Mouse (Mus musculus) kidney, embryonic 16.5 days (tissue): Measurements from ENCODE around the gene Olfr732. TPM values are rescaled to one million over a fixed set of nuclear protein-coding genes. Genes with fewer than 3 reads are reported as not detected.

Experiments
- ATAC-seq: fragments of 200-750 bp; cut with Nextera tagmentation; 2 replicates; pipeline ENCODE4 v1.8.0; 2017; ENCODE audit warnings: moderate TSS enrichment; ENCODE audit not compliant: low FRiP score, low TSS enrichment
- H3K27ac ChIP-seq: fragments of 300-500 bp; sonication (generic); 2 replicates; pipeline ENCODE4 v1.5.1; 2014; ENCODE audit warnings: low read length
- H3K27me3 ChIP-seq: fragments of 300-500 bp; sonication (generic); 2 replicates; pipeline ENCODE4 v1.6.1; 2014; ENCODE audit warnings: low read length, control low read depth, mixed read lengths; ENCODE audit not compliant: insufficient read depth
- H3K36me3 ChIP-seq: fragments of 300-500 bp; sonication (generic); 2 replicates; pipeline ENCODE4 v1.6.1; 2014; ENCODE audit warnings: low read length, control low read depth, mixed read lengths; ENCODE audit not compliant: insufficient read depth
- H3K4me1 ChIP-seq: fragments of 300-500 bp; sonication (generic); 2 replicates; pipeline ENCODE4 v1.6.1; 2014; ENCODE audit warnings: low read length, control low read depth, mixed read lengths; ENCODE audit not compliant: insufficient read depth
- H3K4me2 ChIP-seq: fragments of 300-500 bp; sonication (generic); replicated peaks from 2 replicates; pipeline ENCODE4 v1.6.1; 2014; ENCODE audit warnings: low read depth, low read length
- H3K4me3 ChIP-seq: fragments of 300-500 bp; sonication (generic); 2 replicates; pipeline ENCODE4 v1.5.1; 2014; ENCODE audit warnings: mild to moderate bottlenecking, low read length
- H3K9ac ChIP-seq: fragments of 300-500 bp; sonication (generic); replicated peaks from 2 replicates; pipeline ENCODE4 v1.6.1; 2014; ENCODE audit warnings: low read length
- H3K9me3 ChIP-seq: fragments of 300-500 bp; sonication (generic); 2 replicates; pipeline ENCODE4 v1.6.1; 2016; ENCODE audit warnings: low read length, control low read depth
- WGBS: fragments of 180-500 bp; shearing (Covaris S2); extraction: QIAGEN DNeasy Blood & Tissue Kit; methylation state at CpG from one replicate; pipeline ENCODE4 v1.1.7; 2014; 5-methylcytosine and 5-hydroxymethylcytosine counted together
- polyA plus RNA-seq: library from polyadenylated mRNA; unstranded; fragments of >200 nt; fragmentation: Nextera tagmentation; extraction: Ambion mirVana; gene quantifications from 2 replicates; pipeline ENCODE4 v1.2.1, GENCODE M21; 2015

Olfr732 gene
- polyA plus RNA-seq, result not detected in 2 replicates

DNA sequence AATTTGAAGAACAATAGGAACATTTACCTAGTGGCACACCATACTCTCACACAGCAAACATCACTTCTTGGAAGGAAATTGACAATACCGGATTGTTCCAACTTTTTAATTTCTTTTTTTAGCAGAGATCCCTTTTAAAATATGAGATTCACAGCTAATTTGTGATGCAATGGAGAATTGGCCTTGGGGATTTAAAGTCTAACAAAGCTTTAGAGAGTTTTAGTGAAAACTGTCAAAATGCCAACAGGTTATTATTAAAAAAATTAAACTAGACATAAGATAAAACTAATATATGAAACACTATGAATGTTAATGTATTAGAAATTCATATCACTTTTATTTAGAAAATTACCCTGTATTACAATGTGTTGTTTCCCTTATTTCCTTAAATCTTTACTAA lies at the start of gene Olfr732:
Olfr732 (minus strand) TSS at position 101 of the 400 bp plus-strand sequence.
- Histone ChIP-seq H3K4me3 (no peak within 1 kb of the TSS), H3K4me2 (no peak within 1 kb of the TSS), H3K4me1 (no peaks in the 10 kb centered on the region), H3K27ac (no peak within 1 kb of the TSS), H3K27me3 (no peaks in the 10 kb centered on the region), H3K36me3 (no peaks in the 10 kb centered on the region), H3K9ac (no peak within 1 kb of the TSS), H3K9me3 (no peaks in the 10 kb centered on the region)
- 100% methylated on average over 1 of the region's 1 CpGs for WGBS
- ATAC-seq, result no peak

GRCm38 (mm10) chr14:50326661-50327060 lies 42.7 kb upstream of the Olfr732 start, which contains the start of gene Olfr734:
Olfr734 (minus strand) TSS chr14:50326761.
- 73% methylated on average over 1 of the region's 1 CpGs for WGBS
- H3K27ac ChIP-seq, result no peak within 1 kb of the TSS
- ATAC-seq, result no peak
- H3K9ac ChIP-seq, result no peak within 1 kb of the TSS
- no peaks in the 10 kb centered on the region for H3K9me3 ChIP-seq
- H3K4me2 ChIP-seq, result no peak within 1 kb of the TSS
- no peaks in the 10 kb centered on the region for H3K27me3 ChIP-seq
- no peak within 1 kb of the TSS for H3K4me3 ChIP-seq
- H3K4me1 ChIP-seq, result no peaks in the 10 kb centered on the region
- H3K36me3 ChIP-seq, result no peaks in the 10 kb centered on the region

DNA sequence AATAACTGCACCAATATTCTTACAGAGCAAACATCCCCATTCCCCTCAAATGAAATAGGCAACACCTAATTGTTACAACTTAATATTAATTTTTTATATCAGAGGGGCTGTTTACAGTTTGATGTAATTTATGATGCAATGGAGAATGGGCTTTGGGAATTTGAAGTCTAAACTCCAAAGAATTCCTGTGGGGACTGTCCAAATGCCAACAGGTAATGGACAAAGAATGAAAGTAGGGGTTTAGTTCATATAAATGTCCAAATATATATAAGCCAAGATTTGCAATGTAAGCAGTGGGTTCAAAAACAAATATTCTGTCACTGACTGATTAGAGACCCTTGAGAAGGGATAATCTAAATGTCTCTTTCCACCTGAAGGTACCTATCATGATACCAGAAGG lies 17.4 kb upstream of the Olfr732 start, which contains the start of gene Olfr733:
Olfr733 (minus strand) TSS at position 101 of the 400 bp plus-strand sequence.
- Histone ChIP-seq H3K9ac (no peak within 1 kb of the TSS), H3K4me2 (no peak within 1 kb of the TSS), H3K9me3 (no peaks in the 10 kb centered on the region), H3K27me3 (no peaks in the 10 kb centered on the region), H3K27ac (no peak within 1 kb of the TSS), H3K36me3 (no peaks in the 10 kb centered on the region), H3K4me1 (no peaks in the 10 kb centered on the region), H3K4me3 (no peak within 1 kb of the TSS)
- no peak for ATAC-seq

DNA sequence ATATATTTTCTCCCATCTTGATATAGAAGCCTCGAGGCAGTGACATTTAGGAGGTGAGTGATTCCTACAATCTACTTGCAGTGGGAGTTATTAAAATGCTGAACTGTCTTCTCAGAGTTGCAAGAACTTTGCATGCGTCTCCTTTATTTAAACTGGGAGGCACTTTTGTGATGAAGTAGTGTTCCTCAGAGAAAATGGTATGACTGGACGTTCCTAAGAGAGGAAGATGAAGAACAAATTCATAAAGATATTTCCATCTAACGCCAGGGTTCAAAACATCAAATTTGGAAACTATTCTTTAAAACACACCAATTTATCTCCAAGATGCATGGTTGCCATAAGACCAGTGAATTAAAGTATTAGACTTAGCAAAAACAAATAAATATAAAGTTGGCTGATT lies 42.2 kb downstream of the Olfr732 start, which contains the start of gene Olfr731:
Olfr731 (minus strand) TSS at position 101 of the 400 bp plus-strand sequence.
- ATAC-seq, result no peak
- Histone ChIP-seq H3K4me3 (no peak within 1 kb of the TSS), H3K4me2 (no peak within 1 kb of the TSS), H3K27ac (no peak within 1 kb of the TSS), H3K9ac (no peak within 1 kb of the TSS), H3K4me1 (no peaks in the 10 kb centered on the region), H3K36me3 (no peaks in the 10 kb centered on the region), H3K27me3 (no peaks in the 10 kb centered on the region), H3K9me3 (no peaks in the 10 kb centered on the region)
- WGBS, result 86% methylated on average over 4 of the region's 4 CpGs

Other genes with a start within 250 kb of the Olfr732 start
- gene Olfr725, start 243.8 kb downstream of the Olfr732 start, polyA plus RNA-seq, result not detected in 2 replicates
- not detected in 2 replicates for gene Olfr726, start 193.3 kb downstream of the Olfr732 start, polyA plus RNA-seq
- gene Olfr727, start 161.0 kb downstream of the Olfr732 start, polyA plus RNA-seq, result not detected in 2 replicates
- not detected in 2 replicates for gene Olfr728, start 141.5 kb downstream of the Olfr732 start, polyA plus RNA-seq
- gene Olfr729, start 131.3 kb downstream of the Olfr732 start, polyA plus RNA-seq, result not detected in 2 replicates
- gene Olfr730, start 96.0 kb downstream of the Olfr732 start, polyA plus RNA-seq, result not detected in 2 replicates
- not detected in 2 replicates for gene Olfr731, start 42.3 kb downstream of the Olfr732 start, polyA plus RNA-seq
- gene Olfr733, start 17.3 kb upstream of the Olfr732 start, polyA plus RNA-seq, result not detected in 2 replicates
- gene Olfr734, start 42.6 kb upstream of the Olfr732 start, polyA plus RNA-seq, result not detected in 2 replicates
- gene Olfr735, start 64.7 kb upstream of the Olfr732 start, polyA plus RNA-seq, result not detected in 2 replicates
- not detected in 2 replicates for gene Tlr11, start 73.7 kb upstream of the Olfr732 start, polyA plus RNA-seq
- not detected in 2 replicates for gene Olfr736, start 97.0 kb upstream of the Olfr732 start, polyA plus RNA-seq
- gene Olfr738, start 123.4 kb upstream of the Olfr732 start, polyA plus RNA-seq, result not detected in 2 replicates
- gene Olfr739, start 134.4 kb upstream of the Olfr732 start, polyA plus RNA-seq, result not detected in 2 replicates
- not detected in 2 replicates for gene Olfr740, start 161.3 kb upstream of the Olfr732 start, polyA plus RNA-seq
- not detected in 2 replicates for gene Olfr741, start 188.5 kb upstream of the Olfr732 start, polyA plus RNA-seq
- gene Olfr742, start 219.4 kb upstream of the Olfr732 start, polyA plus RNA-seq, result not detected in 2 replicates
- not detected in 2 replicates for gene Olfr743, start 237.6 kb upstream of the Olfr732 start, polyA plus RNA-seq